Mouse (Mus musculus) ES-Bruce4 (cell line): ENCODE results near the gene Ttc38.

Experiments
- CTCF ChIP-seq: IDR thresholded peaks from one replicate; pipeline ENCODE4 v1.8.1; 2011; ENCODE audit warnings: low read depth, low read length
- EP300 ChIP-seq: IDR thresholded peaks from 2 replicates; pipeline ENCODE4 v1.6.1; 2011; ENCODE audit warnings: low read depth, low read length; ENCODE audit not compliant: insufficient read depth
- POLR2A ChIP-seq: IDR thresholded peaks from one replicate; pipeline ENCODE4 v1.8.1; 2011; ENCODE audit warnings: low read length; ENCODE audit not compliant: insufficient read depth

DNA sequence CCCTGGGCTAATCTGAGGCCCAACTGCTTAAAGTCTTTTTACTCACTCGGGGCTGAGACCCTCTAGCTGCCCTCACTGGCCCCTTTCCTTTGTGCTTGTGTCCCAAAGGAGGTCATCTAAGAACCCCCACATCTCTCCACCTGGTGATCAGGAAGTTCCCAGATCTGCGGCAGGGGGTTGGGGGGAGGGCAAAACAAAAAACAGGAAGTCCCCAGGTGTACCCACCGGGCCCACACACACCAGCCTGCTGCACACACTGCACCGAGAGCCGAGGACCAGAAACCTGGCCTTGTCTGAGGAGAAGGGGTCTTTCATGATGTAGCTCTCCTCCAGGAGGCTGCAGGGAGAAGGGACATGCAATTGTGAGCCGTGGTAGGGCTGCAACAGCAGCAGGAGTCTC, 24.1 kb upstream of the Ttc38 start:
- no peak for TF ChIP-seq CTCF
- TF ChIP-seq EP300: no peak
- no peak for TF ChIP-seq POLR2A
